Mouse (Mus musculus) spleen, embryonic (tissue): ENCODE measurements at regions not wholly inside any gene's neighbourhood (a gene's known extent, or its start where the extent isn't known, plus 50 kb on each side); places are given as distances from the start of the nearest gene placed in this dataset.

Experiments used
- CTCF ChIA-PET: fragments of 350-600 bp; sonication (Branson Sonifier 250); formaldehyde crosslinking; loops from one replicate; lab custom pipeline; 2022; lab: Charles Lee

GRCm38 (mm10) chr4:131159712-131160111 is 215.5 kb downstream of the Matn1 start:
- CTCF ChIA-PET = no interaction called here

DNA sequence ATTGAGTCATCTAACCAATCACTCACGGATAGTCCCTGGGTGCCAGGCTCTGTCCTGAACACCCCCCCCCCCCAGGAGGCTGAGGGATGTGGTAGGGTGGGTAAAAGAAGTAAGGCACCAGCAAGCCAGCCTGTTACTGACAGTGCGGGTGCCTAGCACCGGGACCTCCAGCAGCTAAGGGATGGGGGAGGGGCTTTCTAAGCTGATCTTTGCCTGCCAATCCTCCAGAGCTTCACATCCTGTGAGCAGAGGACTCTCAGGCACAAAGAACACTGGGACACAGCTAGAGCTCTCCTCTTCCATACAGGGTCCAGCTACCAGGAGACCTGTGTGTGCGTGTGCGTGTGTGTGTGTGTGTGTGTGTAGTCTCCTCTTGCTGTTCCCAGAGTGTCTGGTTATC is 215.9 kb downstream of the Matn1 start:
- CTCF ChIA-PET = no interaction called here

DNA sequence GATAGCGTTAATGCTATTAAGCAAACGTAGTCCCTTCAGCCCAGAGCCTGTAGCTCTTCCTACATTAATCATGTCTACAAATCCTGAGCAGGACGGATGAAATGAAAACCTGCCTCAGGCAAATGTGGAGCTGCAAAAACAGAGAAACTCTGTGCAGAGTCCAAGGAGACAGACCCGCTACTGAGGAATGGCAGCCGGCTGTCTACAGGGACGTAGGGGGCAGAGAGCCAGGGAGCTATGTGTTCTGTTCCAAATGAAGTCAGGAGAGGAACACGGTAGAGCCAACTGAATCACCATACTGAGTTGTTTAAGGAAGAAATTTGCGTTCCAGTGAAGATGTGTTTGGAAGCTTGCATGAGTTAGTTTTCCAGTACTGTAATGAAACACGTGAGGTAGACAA is 217.3 kb downstream of the Matn1 start:
- CTCF ChIA-PET = no interaction called here

GRCm38 (mm10) chr4:131163782-131164315 is 219.7 kb downstream of the Matn1 start:
- CTCF ChIA-PET = no interaction called here

DNA sequence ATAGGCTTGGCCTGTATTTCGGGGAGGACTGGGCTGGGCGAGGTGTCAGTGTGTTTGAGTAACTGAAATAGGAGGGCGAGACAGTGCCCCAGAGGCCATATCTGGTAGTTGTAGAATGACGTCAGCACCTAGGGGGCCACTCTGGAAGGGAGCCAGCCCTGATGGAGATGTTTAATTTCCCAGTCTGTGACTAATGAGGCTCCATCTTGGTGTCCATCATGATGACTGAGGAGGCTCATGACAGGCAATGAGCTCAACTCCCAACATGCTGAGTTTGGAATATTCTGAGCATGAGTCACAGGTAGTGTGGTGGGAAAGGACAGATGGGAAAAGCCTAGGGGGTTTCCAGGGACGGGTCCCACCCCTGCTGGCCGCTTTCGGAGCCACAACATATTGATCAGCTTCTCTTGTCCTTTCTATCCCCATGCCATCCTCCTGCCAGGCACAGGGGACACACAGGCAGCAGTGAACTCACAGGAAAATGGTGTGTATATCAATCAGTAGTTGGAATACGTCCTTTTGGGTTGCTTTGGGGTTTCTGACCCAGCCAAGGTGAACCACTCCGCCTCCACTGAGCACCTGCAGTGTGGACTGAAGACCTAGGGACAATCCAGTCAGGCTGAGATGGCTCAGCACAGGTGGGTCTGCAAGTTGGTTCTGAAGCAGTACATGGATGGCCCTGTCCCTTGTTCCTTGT is 222.5 kb downstream of the Matn1 start:
- CTCF ChIA-PET = no interaction called here

GRCm38 (mm10) chr4:131167921-131168320 is 223.7 kb downstream of the Matn1 start:
- CTCF ChIA-PET = no interaction called here

- CTCF ChIA-PET = no interaction called here
These were observed 229.7 kb downstream of the Matn1 start for GRCm38 (mm10) chr4:131173783-131174460.

DNA sequence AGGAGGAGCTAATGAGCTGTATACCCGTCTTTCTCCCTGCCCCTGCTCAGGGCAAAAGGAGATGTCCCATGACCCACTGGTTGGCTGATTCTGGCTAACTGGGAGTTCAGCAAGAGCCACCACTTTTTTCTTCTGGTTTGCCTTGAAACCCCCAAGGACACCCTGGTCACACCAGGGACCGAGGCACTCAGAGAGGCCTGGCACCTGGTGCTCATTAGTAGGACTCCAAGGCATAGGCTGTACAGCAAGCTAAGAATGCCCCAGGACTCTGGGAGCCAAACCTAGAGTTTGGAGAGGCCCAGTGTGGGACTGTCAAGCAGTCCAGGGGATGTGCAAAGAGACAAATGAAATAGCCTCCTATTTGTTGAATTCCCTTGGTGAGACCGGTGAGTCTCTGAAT is 232.5 kb downstream of the Matn1 start:
- CTCF ChIA-PET = no interaction called here

DNA sequence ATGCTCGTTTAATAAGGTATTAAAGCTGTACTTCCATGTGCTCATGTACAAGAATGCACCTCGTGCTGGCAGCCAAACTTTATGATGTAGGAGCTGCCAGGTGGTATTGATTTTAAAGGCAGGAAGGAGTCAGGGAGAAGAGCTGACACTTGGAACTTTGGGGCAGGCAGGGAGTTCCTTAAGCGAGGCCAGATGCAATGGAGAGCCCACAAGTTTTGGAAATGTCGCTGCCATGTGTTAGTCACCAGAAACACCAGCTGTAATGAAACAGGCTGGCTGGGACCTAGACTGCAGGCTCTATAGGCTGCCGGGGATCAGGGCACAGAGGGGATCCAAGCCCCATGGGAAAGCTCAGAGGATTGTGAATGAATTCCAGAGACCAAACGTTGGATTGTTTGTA is 233.7 kb downstream of the Matn1 start:
- CTCF ChIA-PET = interaction anchor here (0.5 kb wide), 1 partner anchor 289 kb away, joined by 3 read pairs; no protein-coding TSS in a partner anchor

- CTCF ChIA-PET = interaction anchor here (0.5 kb wide), 1 partner anchor 290 kb away, joined by 3 read pairs; no protein-coding TSS in a partner anchor
These were observed 234.5 kb downstream of the Matn1 start for GRCm38 (mm10) chr4:131178642-131179041.

DNA sequence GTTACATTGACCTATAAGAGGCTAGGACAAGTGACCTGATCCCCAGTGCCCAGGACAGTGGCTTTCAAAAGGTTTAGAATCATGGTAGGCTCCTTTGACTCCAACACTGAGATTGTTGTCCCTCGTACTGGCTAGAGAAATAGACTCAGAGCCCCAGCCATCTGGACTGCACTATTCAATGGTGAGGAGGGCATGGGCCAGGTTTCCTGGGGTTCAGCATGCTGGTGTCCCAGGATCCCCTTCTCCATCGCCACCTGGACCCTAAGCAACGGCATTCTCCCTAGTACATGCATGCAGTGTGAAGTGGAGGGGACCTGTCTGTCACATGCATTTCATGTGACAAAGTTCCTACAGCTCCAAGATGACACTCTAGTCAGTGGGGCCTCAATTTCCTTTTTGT is 243.9 kb downstream of the Matn1 start:
- CTCF ChIA-PET = no interaction called here

- CTCF ChIA-PET = no interaction called here
These were observed 247.1 kb downstream of the Matn1 start for GRCm38 (mm10) chr4:131191106-131191880.

DNA sequence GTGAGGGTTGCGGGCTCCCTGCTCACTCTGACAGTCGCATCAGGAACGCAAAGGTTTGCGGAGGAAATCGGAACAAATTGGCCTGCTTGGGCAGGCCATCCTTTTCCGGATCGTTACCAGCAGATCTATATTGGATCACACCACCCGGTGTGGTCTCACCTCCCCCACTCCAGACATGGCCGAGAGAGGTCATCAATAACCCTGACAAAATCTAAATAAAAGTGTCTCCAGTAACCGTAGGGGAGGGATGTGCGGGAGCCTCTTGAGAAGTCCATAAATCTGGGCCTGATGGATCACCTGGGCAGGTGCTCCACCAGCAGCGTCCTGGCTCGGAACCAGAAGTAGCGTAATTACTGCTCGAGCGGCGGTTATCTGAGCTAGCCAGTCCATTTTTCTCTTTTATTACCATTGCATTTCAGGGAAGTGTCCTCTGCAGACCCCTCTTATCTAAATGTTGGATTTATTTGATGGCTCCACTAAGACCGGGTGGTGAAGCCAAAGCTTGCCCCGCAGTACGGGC is 249.8 kb downstream of the Matn1 start:
- CTCF ChIA-PET = no interaction called here

GRCm38 (mm10) chr4:131196147-131196546 is 252.0 kb downstream of the Matn1 start:
- CTCF ChIA-PET = no interaction called here

DNA sequence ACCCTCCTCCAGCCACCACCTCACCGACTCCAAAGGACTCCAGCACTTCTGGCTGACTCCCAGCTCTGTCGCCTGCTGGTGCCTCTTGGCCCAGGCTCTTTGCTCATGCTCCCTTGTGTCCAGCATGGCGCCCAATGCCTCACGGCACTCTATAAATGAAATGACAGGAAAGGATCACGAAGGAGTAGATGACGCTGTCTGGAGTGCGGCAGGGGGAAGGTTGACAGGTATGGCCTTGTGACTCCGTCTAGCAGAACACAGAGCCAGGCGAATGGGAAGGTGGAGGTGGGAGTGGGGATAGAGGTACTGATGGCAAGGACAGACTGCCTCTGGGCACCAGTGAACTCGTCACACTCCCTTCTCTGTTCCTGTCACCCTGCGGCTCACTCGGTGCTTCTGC is 259.5 kb downstream of the Matn1 start:
- CTCF ChIA-PET = no interaction called here

- CTCF ChIA-PET = no interaction called here
These were observed 260.5 kb downstream of the Matn1 start for GRCm38 (mm10) chr4:131204722-131205121.

- CTCF ChIA-PET = no interaction called here
These were observed 260.9 kb downstream of the Matn1 start for GRCm38 (mm10) chr4:131205127-131205526.

- CTCF ChIA-PET = no interaction called here
These were observed 261.5 kb downstream of the Matn1 start for GRCm38 (mm10) chr4:131205685-131206084.

DNA sequence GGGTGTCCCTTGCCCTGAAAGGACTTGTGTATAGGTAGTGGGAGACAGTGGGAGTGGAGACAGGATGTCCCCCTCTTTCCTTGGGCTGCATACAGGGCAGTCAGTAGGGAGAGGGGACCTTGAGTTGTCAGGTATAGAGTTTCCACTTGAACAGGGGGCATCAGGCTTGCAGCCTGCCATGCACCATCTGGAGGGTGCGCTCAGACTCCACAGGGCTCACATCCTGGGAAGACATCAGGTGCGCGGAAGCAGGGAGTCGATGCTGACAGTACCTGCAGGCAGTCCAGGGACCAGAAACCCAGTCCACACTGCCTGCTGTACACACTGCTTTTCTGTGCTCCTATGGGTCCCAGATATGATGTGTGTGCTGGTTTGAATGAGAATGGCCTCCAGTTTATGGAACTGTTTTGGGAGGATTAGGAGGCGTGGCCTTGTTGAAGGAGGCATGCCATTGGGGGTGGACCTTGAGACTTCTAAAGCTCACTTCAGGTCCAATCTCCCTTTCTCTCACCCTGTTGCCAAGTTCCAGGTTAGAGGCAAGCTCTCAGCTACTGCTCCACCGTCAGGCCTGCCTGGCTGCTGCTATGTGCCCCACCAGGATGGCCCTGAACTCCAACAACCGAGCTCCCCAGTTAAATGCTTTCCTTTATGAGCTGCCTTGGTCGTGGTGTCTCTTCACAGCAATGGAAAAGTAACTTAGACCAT is 262.1 kb downstream of the Matn1 start:
- CTCF ChIA-PET = no interaction called here

DNA sequence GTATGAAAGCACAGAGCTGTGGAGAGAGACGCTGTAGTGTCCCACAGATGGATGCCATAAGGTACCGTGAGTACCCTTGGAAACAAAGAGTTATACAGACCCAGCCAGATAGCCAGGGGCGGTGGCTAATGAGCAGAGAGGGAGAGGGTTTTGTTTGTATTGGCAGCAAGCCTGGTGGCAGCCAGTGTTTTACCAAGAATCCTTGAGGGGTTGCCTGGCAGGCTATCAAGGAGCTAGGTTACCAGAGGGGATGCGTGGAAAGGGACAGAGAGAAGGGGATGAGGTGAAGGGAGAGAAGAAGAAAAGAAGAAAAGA is 262.7 kb downstream of the Matn1 start:
- CTCF ChIA-PET = no interaction called here

- CTCF ChIA-PET = no interaction called here
These were observed 263.1 kb downstream of the Matn1 start for GRCm38 (mm10) chr4:131207249-131207648.

DNA sequence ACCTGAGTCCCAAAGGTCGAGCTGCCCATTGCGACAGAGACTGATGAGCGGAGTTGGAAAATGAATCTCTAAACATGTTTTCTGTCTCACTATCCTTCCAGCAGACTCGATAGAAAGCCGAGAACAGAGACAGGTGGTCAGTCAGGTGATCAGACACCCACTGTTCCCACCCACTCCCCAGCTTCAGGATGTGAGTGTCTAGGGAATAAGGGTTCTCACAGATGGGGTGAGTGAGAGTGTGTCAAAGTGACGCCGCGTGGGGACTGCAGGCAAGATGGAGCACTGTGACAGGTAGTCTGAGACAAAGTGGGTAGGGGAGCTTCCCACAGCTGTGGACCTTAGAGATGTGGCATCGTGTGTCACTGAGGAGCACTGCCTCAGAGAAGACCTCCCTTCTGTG is 264.0 kb downstream of the Matn1 start:
- CTCF ChIA-PET = no interaction called here
